Mouse (Mus musculus) Muller cell, postnatal 12 days (primary cell): ENCODE measurements around the gene Mid1.
A peak's percentile ranks its signal among the peaks of the same experiment; 100 is the strongest.
"Not testable (repeated sequence)": the region's sequence is repeated elsewhere in the genome, so short reads cannot be mapped to it uniquely, and the experiment has no call there.

Experiments used
- DNase-seq: peaks from one replicate; pipeline ENCODE4 v3.0.0-alpha.2; 2015; ENCODE audit errors: inconsistent ontology term

Mid1 gene

GRCm38 (mm10) chrX:169971562-169971961 is 286.6 kb downstream of the Mid1 start:
- DNase-seq: not testable (repeated sequence)

GRCm38 (mm10) chrX:169972131-169972530 is 287.1 kb downstream of the Mid1 start:
- DNase-seq: peak; percentile 4

- DNase-seq: peak; percentile 86
Observed at GRCm38 (mm10) chrX:169972791-169973494, 287.9 kb downstream of the Mid1 start.

- not testable (repeated sequence) for DNase-seq
Observed at GRCm38 (mm10) chrX:169973806-169974205, 288.8 kb downstream of the Mid1 start.

- DNase-seq: peak; percentile 73
Observed at GRCm38 (mm10) chrX:169974456-169974855, 289.5 kb downstream of the Mid1 start.

- peak; percentile 89 for DNase-seq
Observed at GRCm38 (mm10) chrX:169974974-169975373, 290.0 kb downstream of the Mid1 start.

GRCm38 (mm10) chrX:169975681-169976131 is 290.7 kb downstream of the Mid1 start:
- DNase-seq: peak; percentile 94

- DNase-seq: not testable (repeated sequence)
Observed at GRCm38 (mm10) chrX:169976340-169976739, 291.3 kb downstream of the Mid1 start.

- DNase-seq: peak; percentile 43
Observed at GRCm38 (mm10) chrX:169977856-169978435, 292.9 kb downstream of the Mid1 start.

GRCm38 (mm10) chrX:169978436-169979381 is 293.7 kb downstream of the Mid1 start:
- peak; percentile 84 for DNase-seq

- peak; percentile 78 for DNase-seq
Observed at GRCm38 (mm10) chrX:169979461-169980202, 294.6 kb downstream of the Mid1 start.

- peak; percentile 67 for DNase-seq
Observed at GRCm38 (mm10) chrX:169980203-169980556, 295.2 kb downstream of the Mid1 start.

- DNase-seq: peak; percentile 61
Observed at GRCm38 (mm10) chrX:169980809-169981289, 295.9 kb downstream of the Mid1 start.

GRCm38 (mm10) chrX:169981761-169982181 is 296.8 kb downstream of the Mid1 start:
- DNase-seq: peak; percentile 23

GRCm38 (mm10) chrX:169982606-169983400 is 297.8 kb downstream of the Mid1 start:
- DNase-seq: not testable (repeated sequence)

- not testable (repeated sequence) for DNase-seq
Observed at GRCm38 (mm10) chrX:169983401-169984165, 298.6 kb downstream of the Mid1 start.

- DNase-seq: not testable (repeated sequence)
Observed at GRCm38 (mm10) chrX:169984331-169984730, 299.3 kb downstream of the Mid1 start.

GRCm38 (mm10) chrX:169984853-169985252 is 299.9 kb downstream of the Mid1 start:
- not testable (repeated sequence) for DNase-seq

- not testable (repeated sequence) for DNase-seq
Observed at GRCm38 (mm10) chrX:169985796-169986195, 300.8 kb downstream of the Mid1 start.
